Mouse (Mus musculus): ENCODE results near the gene Ptprm. TPM values are rescaled to one million over a fixed set of nuclear protein-coding genes. Genes with fewer than 3 reads are reported as not detected.

Ptprm gene
- total and polyA plus RNA-seq, 3 experiments: not detected

DNA sequence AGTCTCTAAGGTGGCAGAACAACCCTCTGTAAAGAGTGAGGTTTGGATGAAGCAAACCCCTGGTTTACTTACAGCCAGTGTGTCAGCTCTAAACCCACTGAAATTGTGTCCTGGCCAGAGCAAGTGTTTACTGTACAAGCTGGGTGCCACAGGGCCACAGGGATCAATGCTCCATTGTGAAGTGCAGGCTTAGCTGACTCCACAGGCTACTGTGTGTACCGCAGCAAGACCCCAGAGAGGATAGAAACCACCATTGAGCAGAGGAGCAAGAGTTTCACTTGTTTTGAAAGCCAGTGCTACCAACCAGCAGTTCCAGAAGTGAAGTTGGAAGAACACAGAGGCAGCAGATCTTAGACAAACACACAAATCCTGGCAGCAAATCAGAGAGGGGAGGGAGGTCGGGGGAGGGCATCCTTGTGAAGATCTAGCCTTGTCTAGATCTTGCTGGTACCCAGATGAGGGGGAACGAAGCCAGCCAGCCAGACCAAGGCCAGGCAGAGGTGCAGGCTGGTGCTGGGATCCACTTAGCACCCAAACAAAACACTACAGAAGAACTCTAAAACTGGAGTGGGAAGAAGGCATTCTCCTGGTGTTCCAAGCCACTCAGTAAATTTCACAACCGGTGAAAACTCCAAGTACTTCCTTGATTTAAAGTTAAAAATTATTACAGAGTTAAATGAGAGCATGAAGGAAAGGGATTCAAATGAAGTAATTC is 39.6 kb downstream of the Ptprm start:
- no peak overlapping the region for H3K27ac ChIP-seq (ENCODE audit: control insufficient read depth, low read depth, low read length)
- no peak overlapping the region for H3K9ac ChIP-seq (ENCODE audit: control insufficient read depth, low read depth, low read length, poor library complexity, severe bottlenecking)
- H3K79me2 ChIP-seq (ENCODE audit: control insufficient read depth, insufficient read depth, low read length, poor library complexity): no peaks in the 10 kb centered on the region
- H3K36me3 ChIP-seq (ENCODE audit: control insufficient read depth in 1 of 2, insufficient read depth in 2 of 2, low read length in 2 of 2): no peaks in the 10 kb centered on the region
- DNase-seq (ENCODE audit: low read depth, low spot score): no peak
- H3K4me1 ChIP-seq (ENCODE audit: control insufficient read depth in 1 of 2, insufficient read depth in 2 of 2, low read length in 2 of 2): no peaks in the 10 kb centered on the region
- no peaks in the 10 kb centered on the region for H3K27me3 ChIP-seq (ENCODE audit: control insufficient read depth in 1 of 2, insufficient read depth in 2 of 2, low read length in 2 of 2)
- no peak overlapping the region for H3K4me3 ChIP-seq (ENCODE audit: control insufficient read depth in 1 of 2, insufficient read depth in 1 of 2, low read depth in 2 of 2, low read length in 2 of 2)
- no peaks in the 10 kb centered on the region for H3K9me3 ChIP-seq (replicated peaks; ENCODE audit: insufficient read depth, low read length)
- no peak for TF ChIP-seq USF2 (IDR thresholded peaks at IDR 0.05; ENCODE audit: borderline replicate concordance in 1 of 2, insufficient read depth in 1 of 2, low read depth in 1 of 2, low read length in 2 of 2)
- no peak for TF ChIP-seq CTCF (IDR thresholded peaks at IDR 0.05 in 2 of 3, conservative IDR thresholded peaks at IDR 0.05 in 1 of 3; ENCODE audit: control insufficient read depth in 1 of 3, insufficient read depth in 1 of 3, low read depth in 2 of 3, low read length in 3 of 3, poor library complexity in 1 of 3, severe bottlenecking in 1 of 3)
- TF ChIP-seq RCOR1 (IDR thresholded peaks at IDR 0.05; ENCODE audit: low read depth, low read length): no peak
- TF ChIP-seq CHD1 (IDR thresholded peaks at IDR 0.05; ENCODE audit: low read depth, low read length): no peak
- no peak for TF ChIP-seq NELFE (IDR thresholded peaks at IDR 0.05; ENCODE audit: low read depth, low read length)
- TF ChIP-seq MAX (IDR thresholded peaks at IDR 0.05; ENCODE audit: low read length): no peak
- TF ChIP-seq SIN3A (IDR thresholded peaks at IDR 0.05; ENCODE audit: low read length): no peak
- no peak for TF ChIP-seq E2F4 (IDR thresholded peaks at IDR 0.05; ENCODE audit: borderline replicate concordance, low read depth, low read length)
- TF ChIP-seq ELF1 (IDR thresholded peaks at IDR 0.05; ENCODE audit: low read depth, low read length): no peak
- TF ChIP-seq JUND (IDR thresholded peaks at IDR 0.05; ENCODE audit: low read depth, low read length): no peak
- TF ChIP-seq POLR2A (IDR thresholded peaks at IDR 0.05; ENCODE audit: control insufficient read depth in 1 of 2, insufficient read depth in 1 of 2, low read depth in 1 of 2, low read length in 2 of 2, poor library complexity in 1 of 2): no peak
- TF ChIP-seq ETS1 (IDR thresholded peaks at IDR 0.05; ENCODE audit: low read depth, low read length): no peak
- no peak for TF ChIP-seq UBTF (IDR thresholded peaks at IDR 0.05; ENCODE audit: borderline replicate concordance, insufficient read depth, low read depth, low read length)
- TF ChIP-seq TCF12 (IDR thresholded peaks at IDR 0.05; ENCODE audit: low read depth, low read length): no peak
- no peak for TF ChIP-seq NRF1 (IDR thresholded peaks at IDR 0.05; ENCODE audit: insufficient read depth, low read depth, low read length, poor library complexity, severe bottlenecking)
- no peak for TF ChIP-seq RAD21 (IDR thresholded peaks at IDR 0.05; ENCODE audit: low read depth, low read length)
- TF ChIP-seq BHLHE40 (IDR thresholded peaks at IDR 0.05; ENCODE audit: borderline replicate concordance, low read depth, low read length): no peak

DNA sequence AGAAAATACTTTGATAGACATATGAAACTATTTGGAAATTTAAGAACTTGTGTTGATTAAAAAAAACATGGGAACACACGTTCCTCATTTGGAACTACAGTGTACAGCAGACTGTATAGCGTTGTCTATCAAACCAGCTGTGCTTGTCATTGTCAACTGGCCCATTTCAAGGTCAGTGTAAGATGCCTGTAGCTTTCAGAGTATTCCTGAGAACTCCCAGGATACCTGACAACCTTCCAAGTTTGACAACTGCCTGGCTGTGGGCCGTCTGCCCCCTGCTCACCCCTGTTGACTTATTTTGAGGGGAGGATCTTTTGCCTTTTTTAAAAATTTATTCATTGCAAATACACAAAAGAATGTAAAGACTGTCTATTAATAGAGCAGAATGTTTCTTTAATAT is 45.8 kb downstream of the Ptprm start:
- no peaks in the 10 kb centered on the region for H3K9me3 ChIP-seq (replicated peaks; ENCODE audit: insufficient read depth, low read length)

More for the DNA sequence above, 45.8 kb downstream of the Ptprm start:
- Histone ChIP-seq H3K27ac (ENCODE audit: control insufficient read depth, low read depth, low read length) (no peak overlapping the region), H3K4me1 (ENCODE audit: control insufficient read depth in 1 of 2, insufficient read depth in 2 of 2, low read length in 2 of 2) (no peaks in the 10 kb centered on the region), H3K4me3 (ENCODE audit: control insufficient read depth in 1 of 2, insufficient read depth in 1 of 2, low read depth in 2 of 2, low read length in 2 of 2) (no peak overlapping the region), H3K27me3 (ENCODE audit: control insufficient read depth in 1 of 2, insufficient read depth in 2 of 2, low read length in 2 of 2) (no peaks in the 10 kb centered on the region), H3K36me3 (ENCODE audit: control insufficient read depth in 1 of 2, insufficient read depth in 2 of 2, low read length in 2 of 2) (no peaks in the 10 kb centered on the region), H3K79me2 (ENCODE audit: control insufficient read depth, insufficient read depth, low read length, poor library complexity) (no peaks in the 10 kb centered on the region), H3K9ac (ENCODE audit: control insufficient read depth, low read depth, low read length, poor library complexity, severe bottlenecking) (no peak overlapping the region)
- no peak for DNase-seq (ENCODE audit: low read depth, low spot score)
- TF ChIP-seq USF2 (IDR thresholded peaks at IDR 0.05; ENCODE audit: borderline replicate concordance in 1 of 2, insufficient read depth in 1 of 2, low read depth in 1 of 2, low read length in 2 of 2) (no peak), SMC3 (IDR thresholded peaks at IDR 0.05; ENCODE audit: low read depth, low read length) (no peak), NELFE (IDR thresholded peaks at IDR 0.05; ENCODE audit: low read depth, low read length) (no peak), RCOR1 (IDR thresholded peaks at IDR 0.05; ENCODE audit: low read depth, low read length) (no peak), POLR2A (IDR thresholded peaks at IDR 0.05; ENCODE audit: control insufficient read depth in 1 of 2, insufficient read depth in 1 of 2, low read depth in 1 of 2, low read length in 2 of 2, poor library complexity in 1 of 2) (no peak), HCFC1 (IDR thresholded peaks at IDR 0.05; ENCODE audit: low read depth, low read length) (no peak), CHD2 (IDR thresholded peaks at IDR 0.05; ENCODE audit: low read length) (no peak)
